Mouse (Mus musculus) forebrain, embryonic 14.5 days (tissue): ENCODE results near the gene Efcab14. TPM values are rescaled to one million over a fixed set of nuclear protein-coding genes. Genes with fewer than 3 reads are reported as not detected.

Source experiments
- ATAC-seq: fragments of 200-750 bp; cut with Nextera tagmentation; 2 replicates; pipeline ENCODE4 v1.8.0; 2017; ENCODE audit warnings: mild to moderate bottlenecking, moderate library complexity
- DNase-seq: peaks from one replicate; pipeline ENCODE4 v3.0.0-alpha.2; 2015; ENCODE audit warnings: low spot score
- H3K27ac ChIP-seq: fragments of 300-500 bp; sonication (generic); 2 replicates; pipeline ENCODE4 v1.5.1; 2014; ENCODE audit warnings: low read depth, mild to moderate bottlenecking, control low read depth, low read length, moderate library complexity
- H3K27me3 ChIP-seq: fragments of 300-500 bp; sonication (generic); replicated peaks from 2 replicates; pipeline ENCODE4 v1.6.1; 2014; ENCODE audit warnings: low read length, control low read depth, mixed read lengths; ENCODE audit not compliant: control insufficient read depth, insufficient read depth
- H3K36me3 ChIP-seq: fragments of 300-500 bp; sonication (generic); 2 replicates; pipeline ENCODE4 v1.6.1; 2014; ENCODE audit warnings: low read length, control low read depth; ENCODE audit not compliant: control insufficient read depth, insufficient read depth
- H3K4me1 ChIP-seq: fragments of 300-500 bp; sonication (generic); 2 replicates; pipeline ENCODE4 v1.6.1; 2014; ENCODE audit warnings: antibody characterized with exemption, low read length, control low read depth; ENCODE audit not compliant: control insufficient read depth, insufficient read depth
- H3K4me2 ChIP-seq: fragments of 300-500 bp; sonication (generic); 2 replicates; pipeline ENCODE4 v1.6.1; 2014; ENCODE audit warnings: mild to moderate bottlenecking, control low read depth, low read length
- H3K4me3 ChIP-seq: fragments of 300-500 bp; sonication (generic); 2 replicates; pipeline ENCODE4 v1.5.1; 2014; ENCODE audit warnings: low read depth, low read length, control low read depth
- H3K9ac ChIP-seq: fragments of 300-500 bp; sonication (generic); 2 replicates; pipeline ENCODE4 v1.6.1; 2014; ENCODE audit warnings: mild to moderate bottlenecking, low read length, control low read depth, moderate library complexity
- H3K9me3 ChIP-seq: fragments of 300-500 bp; sonication (generic); replicated peaks from 2 replicates; pipeline ENCODE4 v1.6.1; 2016; ENCODE audit warnings: low read length, control low read depth, mixed read lengths; ENCODE audit not compliant: control insufficient read depth
- WGBS: fragments of 180-500 bp; shearing (Covaris S2); extraction: QIAGEN DNeasy Blood & Tissue Kit; methylation state at CpG from one replicate; pipeline ENCODE4 v1.1.7; 2014; 5-methylcytosine and 5-hydroxymethylcytosine counted together
- polyA plus RNA-seq: library from polyadenylated mRNA; unstranded; fragments of >200 nt; fragmentation: Nextera tagmentation; extraction: Ambion mirVana; gene quantifications from 2 replicates; pipeline ENCODE4 v1.2.1, GENCODE M21; 2014

The Efcab14 gene
- polyA plus RNA-seq, 1 experiment from 2014 or later = 17.7 TPM

GRCm38 (mm10) chr4:115761206-115761605, 23.7 kb downstream of the Efcab14 start:
- 39% methylated on average over 3 of the region's 3 CpGs for WGBS
- Histone ChIP-seq H3K4me1 (no peaks in the 10 kb centered on the region), H3K9ac (no peak overlapping the region), H3K27ac (no peak overlapping the region), H3K4me3 (no peak overlapping the region), H3K9me3 (no peaks in the 10 kb centered on the region), H3K4me2 (no peak overlapping the region), H3K27me3 (no peaks in the 10 kb centered on the region), H3K36me3 (peaks cover 59% of the 10 kb centered on the region)
- DNase-seq (peak; percentile 67), ATAC-seq (no peak)

- Histone ChIP-seq H3K36me3 (peaks cover 56% of the 10 kb centered on the region), H3K9me3 (no peaks in the 10 kb centered on the region), H3K27me3 (no peaks in the 10 kb centered on the region), H3K4me3 (no peak overlapping the region), H3K9ac (no peak overlapping the region), H3K4me1 (no peaks in the 10 kb centered on the region), H3K4me2 (no peak overlapping the region), H3K27ac (no peak overlapping the region)
- ATAC-seq (no peak), DNase-seq (no peak)
- 79% methylated on average over 11 of the region's 11 CpGs for WGBS
Measured at GRCm38 (mm10) chr4:115764581-115764980, 27.0 kb downstream of the Efcab14 start.

- Histone ChIP-seq H3K27ac (no peak overlapping the region), H3K27me3 (no peaks in the 10 kb centered on the region), H3K4me1 (no peaks in the 10 kb centered on the region), H3K4me3 (no peak overlapping the region), H3K9me3 (no peaks in the 10 kb centered on the region), H3K36me3 (peaks cover 56% of the 10 kb centered on the region), H3K9ac (no peak overlapping the region), H3K4me2 (no peak overlapping the region)
- WGBS = 65% methylated on average over 11 of the region's 11 CpGs
- DNase-seq = no peak
- no peak for ATAC-seq
Measured at GRCm38 (mm10) chr4:115767647-115768467, 30.3 kb downstream of the Efcab14 start.

DNA sequence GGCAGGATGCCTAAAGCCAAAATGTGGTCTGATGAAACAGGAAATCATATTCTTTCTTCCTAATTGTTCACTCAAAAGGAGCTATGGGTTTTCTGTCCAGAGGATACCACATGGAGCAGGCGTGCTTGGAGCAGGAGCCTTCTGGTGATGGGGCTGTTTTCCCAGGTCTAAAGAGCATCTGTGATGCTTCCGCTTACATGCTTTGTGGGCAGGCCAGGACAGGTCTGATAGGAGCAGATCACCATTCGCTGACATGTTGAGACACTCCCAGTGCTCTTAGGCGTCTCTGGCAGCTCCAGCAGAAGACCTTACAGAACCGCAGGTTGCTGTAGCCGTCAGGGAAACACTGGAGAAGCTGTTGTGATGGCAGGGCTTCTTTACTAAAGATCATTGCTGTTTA, 37.5 kb downstream of the Efcab14 start:
- Histone ChIP-seq H3K4me3 (no peak overlapping the region), H3K4me2 (no peak overlapping the region), H3K27me3 (no peaks in the 10 kb centered on the region), H3K36me3 (peaks cover 48% of the 10 kb centered on the region), H3K4me1 (no peaks in the 10 kb centered on the region), H3K9ac (no peak overlapping the region), H3K9me3 (no peaks in the 10 kb centered on the region), H3K27ac (no peak overlapping the region)
- 87% methylated on average over 6 of the region's 6 CpGs for WGBS
- DNase-seq (no peak), ATAC-seq (no peak)

DNA sequence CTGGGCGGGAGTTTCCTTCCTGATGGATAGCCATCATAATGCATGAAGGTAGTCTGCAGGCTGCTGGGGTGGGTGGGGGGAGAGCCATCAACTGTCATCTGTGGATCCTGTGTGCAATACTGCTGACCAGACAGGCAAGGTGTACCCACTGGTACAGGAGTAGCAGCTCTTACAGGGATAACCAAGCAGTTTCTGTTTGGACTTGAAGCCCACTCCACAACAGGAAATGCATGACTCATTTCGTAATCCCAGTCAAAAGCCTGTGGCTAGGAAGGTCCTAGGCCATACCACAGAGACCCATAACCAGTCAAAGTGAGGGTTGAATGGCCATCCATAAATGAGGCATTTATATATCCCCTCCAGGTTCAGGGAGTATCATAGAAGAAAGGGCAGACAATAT, 40.1 kb downstream of the Efcab14 start:
- no peak for DNase-seq
- H3K4me3 ChIP-seq = no peak overlapping the region
- H3K27ac ChIP-seq = no peak overlapping the region
- no peaks in the 10 kb centered on the region for H3K27me3 ChIP-seq
- no peak overlapping the region for H3K4me2 ChIP-seq
- no peaks in the 10 kb centered on the region for H3K9me3 ChIP-seq
- H3K4me1 ChIP-seq = no peaks in the 10 kb centered on the region
- no peak overlapping the region for H3K9ac ChIP-seq
- WGBS = 89% methylated on average over 2 of the region's 2 CpGs
- peaks cover 34% of the 10 kb centered on the region for H3K36me3 ChIP-seq
- no peak for ATAC-seq

DNA sequence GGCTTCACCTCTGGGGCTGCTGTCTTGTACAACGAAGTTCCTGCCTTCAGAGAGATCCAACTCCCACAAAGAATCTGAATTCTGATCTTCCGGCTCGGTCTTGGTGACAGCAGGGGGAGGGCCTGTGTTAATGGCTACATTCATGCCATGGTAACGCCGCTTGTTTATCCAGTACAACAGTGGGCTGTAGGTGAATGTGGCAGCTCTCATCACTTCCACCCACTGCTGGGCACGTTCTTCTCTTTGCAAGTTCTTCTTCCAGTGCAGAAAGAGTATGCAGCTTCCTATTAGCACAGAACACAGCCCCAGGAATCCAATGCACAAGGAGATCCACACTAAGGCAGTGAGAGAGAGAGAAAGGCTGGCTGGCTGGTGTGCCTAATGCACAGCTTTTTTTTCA, 42.7 kb downstream of the Efcab14 start:
- Histone ChIP-seq H3K9me3 (no peaks in the 10 kb centered on the region), H3K27me3 (no peaks in the 10 kb centered on the region), H3K27ac (no peak overlapping the region), H3K4me1 (no peaks in the 10 kb centered on the region), H3K4me3 (no peak overlapping the region), H3K9ac (no peak overlapping the region), H3K4me2 (no peak overlapping the region), H3K36me3 (peaks cover 12% of the 10 kb centered on the region)
- ATAC-seq (no peak), DNase-seq (no peak)
- 51% methylated on average over 6 of the region's 6 CpGs for WGBS

- Histone ChIP-seq H3K27me3 (no peaks in the 10 kb centered on the region), H3K36me3 (0 out of 2 replicates have a peak, but pooled peaks cover 9% of the 10 kb centered on the region), H3K4me1 (peaks cover 5% of the 10 kb centered on the region; the same call in 1 of the 2 replicates), H3K4me3 (no peak within 1 kb of the TSS), H3K4me2 (no peak within 1 kb of the TSS), H3K9ac (no peak within 1 kb of the TSS), H3K9me3 (no peaks in the 10 kb centered on the region), H3K27ac (no peak within 1 kb of the TSS)
- DNase-seq (no peak), ATAC-seq (no peak)
- 92% methylated on average over 3 of the region's 3 CpGs for WGBS
Measured at GRCm38 (mm10) chr4:115780918-115781317, 43.4 kb downstream of the Efcab14 start, which contains the start of gene Tex38. Gene Tex38 (minus strand): TSS chr4:115781018.

DNA sequence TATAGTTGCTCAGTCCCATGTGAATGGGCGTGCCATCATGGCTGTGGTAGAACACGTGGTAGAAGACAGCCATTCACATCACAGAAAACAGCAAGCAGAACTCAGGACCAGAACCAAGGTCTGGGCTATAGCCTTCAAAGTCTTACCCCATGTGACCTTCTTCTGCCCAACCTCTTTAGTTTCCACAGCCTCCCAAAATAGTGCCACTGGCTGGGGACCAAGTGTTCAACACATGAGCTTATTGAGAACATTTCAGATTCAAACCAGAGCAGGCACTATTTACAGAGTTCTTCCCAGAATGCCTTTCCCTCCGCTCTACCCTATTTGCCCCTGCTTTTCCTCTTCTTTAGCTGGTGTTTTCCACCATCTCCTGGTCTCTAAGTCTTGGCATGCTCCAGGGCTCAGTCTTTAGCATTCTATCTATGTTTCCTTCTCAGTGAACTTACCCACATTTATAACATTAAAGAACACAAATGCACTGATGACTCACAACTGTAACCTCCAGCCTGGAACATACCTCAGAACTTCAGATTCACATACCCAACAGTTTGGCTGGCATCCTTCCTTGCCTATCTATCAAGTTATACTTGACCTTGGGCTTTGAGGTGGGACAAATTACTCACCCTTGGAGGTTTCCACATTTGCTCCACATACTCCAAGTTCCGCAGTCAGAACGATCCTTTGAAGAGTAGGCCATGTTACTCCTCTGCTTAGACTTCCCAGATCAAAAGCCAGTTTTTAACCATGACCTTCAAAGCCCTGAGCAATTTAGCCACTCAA, 44.7 kb downstream of the Efcab14 start:
- DNase-seq (no peak), ATAC-seq (no peak)
- H3K27ac ChIP-seq = no peak overlapping the region
- no peak overlapping the region for H3K9ac ChIP-seq
- 85% methylated on average over 5 of the region's 5 CpGs for WGBS
- no peaks in the 10 kb centered on the region for H3K9me3 ChIP-seq
- H3K36me3 ChIP-seq = no peaks in the 10 kb centered on the region
- H3K27me3 ChIP-seq = no peaks in the 10 kb centered on the region
- peaks cover 5% of the 10 kb centered on the region; the same call in 1 of the 2 replicates for H3K4me1 ChIP-seq
- no peak overlapping the region for H3K4me3 ChIP-seq
- H3K4me2 ChIP-seq = no peak overlapping the region
